In genomic region chr10:20841430-20842040, GRCm38 (mm10) we compare ENCODE assay signal across 15 mouse cellular contexts.
DNase-seq lines count a peak whose midpoint lies in the region; ATAC-seq and TF ChIP-seq lines count a peak whose summit lies in the region.
"Had no signal": no experiment of that assay in that cellular context is flagged by ENCODE, and none has a peak within 500 bp of the region (broad histone marks: within the 10 kb centered on the region; RNA-seq: fewer than 3 reads in every experiment).

No protein-coding gene starts in this region.

- no peak for TF ChIP-seq POLR2A in lung, adult 2 months (IDR thresholded peaks at IDR 0.05; ENCODE audit: borderline replicate concordance, extremely low read depth, low read depth, low read length)
- no peak for TF ChIP-seq POLR2A in brain, embryonic 14.5 days (IDR thresholded peaks at IDR 0.05; ENCODE audit: borderline replicate concordance, extremely low read depth, insufficient read depth, insufficient read length, poor library complexity, severe bottlenecking)

- no peak for TF ChIP-seq CTCF in lung, adult 2 months (IDR thresholded peaks at IDR 0.05; ENCODE audit: insufficient read depth, low read length)
- no peak for TF ChIP-seq CTCF in brain, embryonic 14.5 days (IDR thresholded peaks at IDR 0.05; ENCODE audit: borderline replicate concordance, extremely low read depth, insufficient read depth, insufficient read length)

- 0 out of 2 replicates have a peak overlapping the region, but pooled peaks have one; percentile 3 for H3K27ac ChIP-seq in lung, embryonic 16.5 days (ENCODE audit: low read length)
- H3K27ac ChIP-seq: limb, embryonic 10.5 days; liver, embryonic 13.5 days had no signal

- no peaks in the 10 kb centered on the region for H3K36me3 ChIP-seq in lung, embryonic 16.5 days (ENCODE audit: control insufficient read depth, insufficient read depth, low read length)
- H3K36me3 ChIP-seq: limb, embryonic 10.5 days; liver, embryonic 13.5 days had no signal

- H3K9ac ChIP-seq in lung, embryonic 16.5 days (ENCODE audit: low read length): no peak overlapping the region
- H3K9ac ChIP-seq: liver, embryonic 13.5 days had no signal

- H3K4me3 ChIP-seq in lung, embryonic 16.5 days (ENCODE audit: low read length): no peak overlapping the region
- H3K4me3 ChIP-seq in lung, adult 2 months (replicated peaks; ENCODE audit: extremely low read depth, low read depth, low read length): no peak overlapping the region
- H3K4me3 ChIP-seq: limb, embryonic 10.5 days; liver, embryonic 13.5 days; myocyte had no signal

- no peaks in the 10 kb centered on the region for H3K27me3 ChIP-seq in lung, embryonic 16.5 days (ENCODE audit: control insufficient read depth, insufficient read depth, low read depth, low read length)
- H3K27me3 ChIP-seq: liver, embryonic 13.5 days had no signal

- 73% methylated on average over 3 of the region's 3 CpGs for WGBS in lung, embryonic 16.5 days
- WGBS in lung, adult 2 months: 45% methylated on average over 3 of the region's 3 CpGs

- DNase-seq in lung, adult 2 months: no peak
- peak; percentile 57 for DNase-seq in brain, embryonic 14.5 days (ENCODE audit: low read depth)
- peak; percentile 72 for DNase-seq in kidney, adult 9 months
- no peak for DNase-seq in heart, adult 18-20 months
- DNase-seq: cerebellum, adult 2 months; heart, postnatal 4 days; liver, embryonic 13.5 days; thymus, adult 18-20 months had no signal

- ATAC-seq in lung, embryonic 16.5 days (ENCODE audit: low read depth): no peak
- ATAC-seq in megakaryocyte progenitor cell, adult 5-6 weeks (replicated peaks; ENCODE audit: poor library complexity): peak; percentile 68
- no peak for ATAC-seq in megakaryocyte-erythroid progenitor cell, adult 5-6 weeks (replicated peaks; ENCODE audit: low FRiP score, low TSS enrichment, poor library complexity, severe bottlenecking)
- ATAC-seq: CD4-positive, CD25-positive, alpha-beta regulatory T cell, adult 4 months had no signal

- no peak overlapping the region for H3K4me2 ChIP-seq in lung, embryonic 16.5 days (ENCODE audit: low read depth, low read length)
- H3K4me2 ChIP-seq: heart, embryonic 11.5 days; liver, embryonic 13.5 days had no signal

- H3K4me1 ChIP-seq in lung, embryonic 16.5 days (replicated peaks; ENCODE audit: control insufficient read depth, insufficient read depth, low read length): peaks cover 6% of the 10 kb centered on the region; the same call in 1 of the 2 replicates
- H3K4me1 ChIP-seq in lung, adult 2 months (ENCODE audit: control insufficient read depth, insufficient read depth, low read length): no peaks in the 10 kb centered on the region; the same call in 1 of the 2 replicates
- H3K4me1 ChIP-seq: limb, embryonic 10.5 days; liver, embryonic 13.5 days had no signal

- no peaks in the 10 kb centered on the region for H3K9me3 ChIP-seq in lung, embryonic 16.5 days (ENCODE audit: control insufficient read depth, low read length)
- H3K9me3 ChIP-seq: limb, embryonic 10.5 days; liver, embryonic 13.5 days had no signal

Comparison
In these comparisons a context has a peak if more than half of its experiments do, and no peak if none do; other contexts are left out.
1. DNase-seq: peak in brain, embryonic 14.5 days (single experiment) and kidney, adult 9 months (single experiment); none in lung, adult 2 months (single experiment) and heart, adult 18-20 months (0 of 2).